Mouse (Mus musculus): ENCODE measurements at regions not wholly inside any gene's neighbourhood (a gene's known extent, or its start where the extent isn't known, plus 50 kb on each side); places are given as distances from the start of the nearest gene placed in this dataset.

GRCm38 (mm10) chr11:71889161-71889560, 139.4 kb downstream of the Wscd1 start:
- intact Hi-C loops (cut with DNase I) = no loop called here
- no peak for DNase-seq

- no peak for DNase-seq
- intact Hi-C loops (cut with DNase I) = no loop called here
Measured at GRCm38 (mm10) chr11:71887211-71887610, 137.5 kb downstream of the Wscd1 start.

- no peak for DNase-seq
- intact Hi-C loops (cut with DNase I) = no loop called here
Measured at GRCm38 (mm10) chr11:71886771-71887170, 137.1 kb downstream of the Wscd1 start.

GRCm38 (mm10) chr11:71884861-71885260, 135.1 kb downstream of the Wscd1 start:
- intact Hi-C loops (cut with DNase I) = no loop called here
- no peak for DNase-seq

DNA sequence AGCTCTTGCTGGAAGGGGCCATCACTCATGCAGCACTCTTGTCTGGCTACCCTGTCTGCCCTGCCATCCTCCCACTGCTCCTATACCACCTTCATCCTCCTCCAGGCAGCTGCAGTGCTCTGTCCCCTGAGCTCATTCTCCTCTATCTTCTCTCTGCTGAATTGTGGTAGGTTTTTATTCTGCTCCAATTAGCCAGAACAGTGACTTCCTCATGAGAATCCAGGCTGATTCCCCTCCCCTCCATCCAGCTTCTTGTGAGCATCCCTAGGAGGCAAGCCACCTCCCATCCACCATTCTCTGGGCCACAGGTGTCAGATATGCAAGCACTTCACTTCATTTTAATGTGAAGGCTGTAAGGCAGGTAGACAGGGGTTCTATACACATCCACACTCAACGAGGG, 132.1 kb downstream of the Wscd1 start:
- intact Hi-C loops (cut with DNase I) = no loop called here

GRCm38 (mm10) chr11:71871297-71871696, 121.6 kb downstream of the Wscd1 start:
- intact Hi-C loops (cut with DNase I) = no loop called here
- DNase-seq = no peak

More for the DNA sequence above, 132.1 kb downstream of the Wscd1 start:
- no peak for DNase-seq

GRCm38 (mm10) chr11:71866690-71867089, 117.0 kb downstream of the Wscd1 start:
- intact Hi-C loops (cut with DNase I) = no loop called here
- no peak for DNase-seq

- no peak for DNase-seq
- intact Hi-C loops (cut with DNase I) = no loop called here
Measured at GRCm38 (mm10) chr11:71857926-71858325, 108.2 kb downstream of the Wscd1 start.

- intact Hi-C loops (cut with DNase I) = no loop called here
- no peak for DNase-seq
Measured at GRCm38 (mm10) chr11:71855557-71855956, 105.8 kb downstream of the Wscd1 start.

GRCm38 (mm10) chr11:71855058-71855457, 105.3 kb downstream of the Wscd1 start:
- intact Hi-C loops (cut with DNase I) = no loop called here
- no peak for DNase-seq

DNA sequence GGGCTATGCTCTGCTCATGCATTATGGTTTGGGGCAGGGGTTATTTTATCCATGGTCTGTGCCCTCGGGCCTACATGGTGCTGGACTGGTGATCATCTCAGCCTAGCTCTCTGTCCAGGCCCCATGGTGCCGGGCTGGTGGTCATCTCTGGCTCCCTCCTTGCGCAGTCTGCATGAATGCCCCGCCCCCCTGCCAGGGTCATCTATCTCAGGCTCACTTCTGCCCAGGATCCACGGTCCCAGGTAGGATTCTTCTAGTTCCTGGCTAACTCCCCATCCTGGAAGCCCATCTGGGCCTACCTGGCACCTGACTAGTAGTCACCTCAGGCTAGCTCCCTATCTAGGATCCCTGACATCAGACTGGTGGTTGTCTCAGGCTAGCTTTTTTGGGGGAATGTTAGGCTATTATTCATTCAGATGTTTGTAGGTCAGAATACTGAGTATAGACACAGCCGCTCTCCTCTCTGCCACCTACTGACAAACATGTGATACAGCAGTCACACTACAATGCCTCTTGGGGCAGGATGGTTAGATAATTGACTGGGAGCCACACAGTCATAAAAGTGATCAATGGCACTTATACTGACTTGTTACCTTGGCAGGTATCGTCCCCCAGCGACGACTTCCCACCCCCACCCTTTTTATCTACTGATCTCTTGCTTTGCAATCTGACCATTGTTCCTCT, 98.1 kb downstream of the Wscd1 start:
- DNase-seq = peak; percentile 6 to 10
- intact Hi-C loops (cut with DNase I) = loop anchor here (1.0 to 10.0 kb wide), 3 partner anchors 174 to 511 kb away; no protein-coding TSS in a partner anchor

DNA sequence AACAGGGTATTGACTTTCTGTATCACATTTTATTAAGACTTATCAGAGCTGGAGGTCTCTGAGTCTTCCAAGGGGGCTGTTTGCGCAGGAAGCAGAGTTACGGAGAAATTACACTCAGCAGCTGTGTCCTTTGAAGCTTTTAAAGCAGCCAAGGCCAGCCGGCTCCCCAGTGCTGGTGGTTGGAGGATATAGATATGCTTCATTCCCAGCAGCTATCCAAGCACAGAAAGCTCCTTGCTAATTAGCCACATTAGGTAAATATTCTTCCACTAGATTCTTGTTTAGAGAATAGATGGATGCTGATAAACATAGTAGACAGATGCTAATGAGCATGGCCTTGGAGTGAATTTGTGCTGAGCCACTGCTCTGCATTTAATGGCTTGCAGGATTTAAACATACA, 96.8 kb downstream of the Wscd1 start:
- intact Hi-C loops (cut with DNase I) = loop anchor here (10.0 kb wide), 1 partner anchor 178 kb away; no protein-coding TSS in a partner anchor
- DNase-seq = no peak

DNA sequence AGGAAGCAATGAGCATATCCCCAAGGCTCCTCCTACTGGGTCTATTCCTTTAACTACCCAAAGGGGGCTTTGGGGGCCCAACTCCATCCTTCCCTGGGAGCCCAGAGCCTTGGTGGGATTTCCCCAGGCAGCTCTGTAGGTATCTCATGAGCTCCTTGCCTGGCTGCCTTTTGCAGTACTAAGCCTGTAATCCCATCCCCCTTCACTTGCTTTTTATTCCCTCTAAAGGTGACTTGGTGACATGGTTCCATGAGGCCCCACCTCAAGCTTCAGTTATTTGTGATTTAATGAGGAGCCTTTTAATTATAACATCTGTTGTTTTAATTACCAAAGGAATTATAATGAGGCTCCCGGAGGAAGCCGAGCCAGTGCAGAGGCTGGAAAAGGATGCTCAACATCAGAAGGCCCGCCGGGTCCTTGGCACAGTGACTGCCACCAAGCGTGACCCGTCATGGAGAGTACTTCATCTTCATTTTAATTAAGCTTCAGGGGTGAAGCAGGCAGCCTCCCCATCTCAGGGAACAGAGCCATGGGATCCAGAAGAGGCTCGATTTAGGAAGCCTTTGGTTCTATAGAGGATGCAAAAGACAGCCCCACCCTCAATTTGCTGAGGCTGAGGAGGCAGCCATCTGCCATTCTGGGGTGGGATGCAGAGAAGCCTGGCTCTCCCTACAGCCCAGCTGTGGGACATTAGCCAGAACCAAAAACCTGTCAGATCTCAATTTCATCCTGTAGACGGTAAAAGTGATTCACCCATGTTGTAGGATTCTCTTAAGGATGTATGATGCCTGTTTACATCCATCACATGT, 91.1 kb downstream of the Wscd1 start:
- intact Hi-C loops (cut with DNase I) = loop anchor here (10.0 kb wide), 1 partner anchor 184 kb away; no protein-coding TSS in a partner anchor
- no peak for DNase-seq
